Mouse (Mus musculus) CH12.LX (cell line): ENCODE data around the gene Uchl5. TPM values are rescaled to one million over a fixed set of nuclear protein-coding genes. Genes with fewer than 3 reads are reported as not detected.

Source experiments
- DNase-seq: peaks from one replicate; pipeline ENCODE4 v3.0.0-alpha.2; 2013; ENCODE audit errors: extremely low read depth
- H3K27ac ChIP-seq: 2 replicates; pipeline ENCODE4 v1.5.1; 2012; ENCODE audit warnings: low read depth, mild to moderate bottlenecking, control low read depth, moderate library complexity; ENCODE audit not compliant: insufficient read depth
- H3K27me3 ChIP-seq: replicated peaks from 2 replicates; pipeline ENCODE3; 2012; ENCODE audit warnings: inconsistent platforms
- H3K36me3 ChIP-seq, 2 experiments: replicated peaks in 1 of 2; 2 replicates each; pipeline versions ENCODE3 to v1.6.1; 2012; ENCODE audit warnings: inconsistent platforms in 1 of 2, low read length in 1 of 2, mild to moderate bottlenecking in 1 of 2, mixed read lengths in 1 of 2, moderate library complexity in 1 of 2; ENCODE audit not compliant: control insufficient read depth in 1 of 2, insufficient read depth in 1 of 2
- H3K4me1 ChIP-seq, 2 experiments: 2 replicates each; pipeline ENCODE4 v1.6.1; 2012; ENCODE audit warnings: inconsistent platforms in 1 of 2, moderate library complexity in 1 of 2; ENCODE audit not compliant: insufficient read depth in 2 of 2, control insufficient read depth in 1 of 2
- H3K4me2 ChIP-seq: 2 replicates; pipeline ENCODE4 v1.6.1; 2012; ENCODE audit warnings: low read depth, mild to moderate bottlenecking, control low read depth; ENCODE audit not compliant: poor library complexity, insufficient read depth, severe bottlenecking
- H3K4me3 ChIP-seq, 3 experiments: fragments of 150-350 bp in 1 of 3; sonication (generic) in 1 of 3; replicated peaks in 1 of 3; 2 replicates each; pipeline versions ENCODE3 to v1.5.1; 2011 to 2012; ENCODE audit warnings: low read depth in 2 of 3, low read length in 2 of 3, mild to moderate bottlenecking in 2 of 3, moderate library complexity in 2 of 3, control low read depth in 1 of 3, improper control_type of control experiment in 1 of 3, inconsistent platforms in 1 of 3, mixed read lengths in 1 of 3; ENCODE audit not compliant: poor library complexity in 1 of 3
- H3K79me2 ChIP-seq: replicated peaks from 2 replicates; pipeline ENCODE4 v1.6.1; 2012; ENCODE audit warnings: mild to moderate bottlenecking, moderate library complexity; ENCODE audit not compliant: control insufficient read depth, poor library complexity, insufficient read depth, severe bottlenecking; ENCODE audit errors: extremely low read depth
- H3K9ac ChIP-seq: 2 replicates; pipeline ENCODE4 v1.6.1; 2012; ENCODE audit warnings: low read depth, mild to moderate bottlenecking, control low read depth, moderate library complexity; ENCODE audit not compliant: insufficient read depth
- H3K9me3 ChIP-seq: replicated peaks from 2 replicates; pipeline ENCODE3; 2012; ENCODE audit warnings: low read length, inconsistent platforms, mixed read lengths
- CHD1 ChIP-seq: IDR thresholded peaks from 2 replicates; pipeline ENCODE4 v1.6.1; 2012; ENCODE audit warnings: low read depth, low read length, improper control_type of control experiment, inconsistent platforms
- CHD2 ChIP-seq: IDR thresholded peaks from 2 replicates; pipeline ENCODE4 v1.6.1; 2011; ENCODE audit warnings: low read length, improper control_type of control experiment
- GABPA ChIP-seq: IDR thresholded peaks from 2 replicates; pipeline ENCODE4 v1.6.1; 2012; ENCODE audit warnings: low read depth, low read length, improper control_type of control experiment, inconsistent platforms; ENCODE audit not compliant: insufficient replicate concordance
- HCFC1 ChIP-seq: IDR thresholded peaks from 2 replicates; pipeline ENCODE4 v1.6.1; 2012; ENCODE audit warnings: low read depth, mild to moderate bottlenecking, inconsistent platforms, low read length, improper control_type of control experiment
- JUND ChIP-seq: conservative IDR thresholded peaks from 2 replicates; pipeline ENCODE4 v1.6.1; 2011; ENCODE audit warnings: low read depth, low read length, improper control_type of control experiment
- KAT2A ChIP-seq: IDR thresholded peaks from 2 replicates; pipeline ENCODE4 v1.6.1; 2012; ENCODE audit warnings: low read length, improper control_type of control experiment, inconsistent platforms; ENCODE audit not compliant: insufficient replicate concordance
- MAFK ChIP-seq: IDR thresholded peaks from 2 replicates; pipeline ENCODE4 v1.6.1; 2011; ENCODE audit warnings: low read length, improper control_type of control experiment; ENCODE audit not compliant: insufficient replicate concordance
- MAX ChIP-seq: IDR thresholded peaks from 2 replicates; pipeline ENCODE4 v1.6.1; 2011; ENCODE audit warnings: low read length, improper control_type of control experiment
- MEF2A ChIP-seq: IDR thresholded peaks from 2 replicates; pipeline ENCODE4 v1.6.1; 2014; ENCODE audit warnings: low read depth, mild to moderate bottlenecking, inconsistent platforms, low read length, improper control_type of control experiment, borderline replicate concordance
- NELFE ChIP-seq: IDR thresholded peaks from 2 replicates; pipeline ENCODE4 v1.6.1; 2011; ENCODE audit warnings: low read depth, low read length, improper control_type of control experiment
- NRF1 ChIP-seq: IDR thresholded peaks from 2 replicates; pipeline ENCODE4 v1.6.1; 2014; ENCODE audit warnings: low read depth, mild to moderate bottlenecking, inconsistent platforms, low read length, improper control_type of control experiment, moderate library complexity
- PAX5 ChIP-seq: IDR thresholded peaks from 2 replicates; pipeline ENCODE4 v1.6.1; 2012; ENCODE audit warnings: low read length, inconsistent platforms, mixed read lengths
- POLR2A ChIP-seq: IDR thresholded peaks from 2 replicates; pipeline ENCODE4 v1.6.1; 2011; ENCODE audit warnings: low read depth, mild to moderate bottlenecking, improper control_type of control experiment, low read length
- POLR2AphosphoS2 ChIP-seq: IDR thresholded peaks from 2 replicates; pipeline ENCODE4 v1.6.1; 2011; ENCODE audit warnings: low read depth, low read length, improper control_type of control experiment
- RAD21 ChIP-seq: IDR thresholded peaks from 2 replicates; pipeline ENCODE4 v1.6.1; 2011; ENCODE audit warnings: low read depth, mild to moderate bottlenecking, low read length, improper control_type of control experiment, moderate library complexity
- RCOR1 ChIP-seq: conservative IDR thresholded peaks from 2 replicates; pipeline ENCODE4 v1.6.1; 2012; ENCODE audit warnings: low read depth, mild to moderate bottlenecking, inconsistent platforms, low read length, improper control_type of control experiment
- SMC3 ChIP-seq: IDR thresholded peaks from 2 replicates; pipeline ENCODE4 v1.6.1; 2011; ENCODE audit warnings: low read depth, low read length, improper control_type of control experiment
- TBP ChIP-seq: conservative IDR thresholded peaks from 2 replicates; pipeline ENCODE4 v1.6.1; 2011; ENCODE audit warnings: low read depth, low read length, improper control_type of control experiment
- UBTF ChIP-seq: IDR thresholded peaks from 2 replicates; pipeline ENCODE4 v1.6.1; 2012; ENCODE audit warnings: low read depth, mild to moderate bottlenecking, inconsistent platforms, low read length, improper control_type of control experiment, moderate library complexity
- USF1 ChIP-seq: IDR thresholded peaks from 2 replicates; pipeline ENCODE4 v1.6.1; 2014; ENCODE audit warnings: low read depth, mild to moderate bottlenecking, inconsistent platforms, low read length, improper control_type of control experiment
- dilution Hi-C: fragments of 300-500 bp; cut with MboI; formaldehyde crosslinking; loops from 2 replicates; pipeline ENCODE4 v1.14.3; 2020; ENCODE audit warnings: low sequenced_read_pairs; ENCODE audit not compliant: extremely low pct_unique_long_range_greater_than_20kb, extremely low pct_ligation_motif_present
- in situ Hi-C: fragments of 300-500 bp; cut with MboI; formaldehyde crosslinking; loops from 3 replicates; pipeline ENCODE4 v1.14.3; 2019; ENCODE audit warnings: low sequenced_read_pairs, low pct_ligation_motif_present, low pct_unique_long_range_greater_than_20kb, mixed read lengths
- polyA plus RNA-seq: library from polyadenylated mRNA; unstranded; fragments of >175 nt; gene quantifications from 2 replicates; pipeline ENCODE4 v1.2.1, GENCODE M21; 2012; ENCODE audit warnings: low read depth; ENCODE audit not compliant: insufficient read length
- total RNA-seq, 2 experiments: library from RNA; depleted of rRNA; stranded (reverse); fragments of 300-350 nt in 1 of 2; fragments of >200 nt in 1 of 2; gene quantifications; 2 replicates each; pipeline ENCODE4 v1.2.3; 2012 to 2014

Gene Uchl5
- total and polyA plus RNA-seq, 3 experiments: 46.4 to 111 (median 54.3) TPM

- H3K4me1 ChIP-seq: peaks cover 0 to 3% of the 10 kb centered on the region in 2 experiments; a peak in 1 of 4 replicates
- no peak overlapping the region for H3K4me3 ChIP-seq
- peaks cover 0 to 6% of the 10 kb centered on the region in 2 experiments for H3K36me3 ChIP-seq
- H3K9me3 ChIP-seq: no peaks in the 10 kb centered on the region
- H3K79me2 ChIP-seq: no peaks in the 10 kb centered on the region
- H3K27ac ChIP-seq: no peak overlapping the region
- no peak overlapping the region for H3K9ac ChIP-seq
- DNase-seq: no peak
- TF ChIP-seq USF1 (no peak), NRF1 (no peak), HCFC1 (no peak), JUND (no peak)
- H3K4me2 ChIP-seq: no peak overlapping the region
- H3K27me3 ChIP-seq: no peaks in the 10 kb centered on the region
- in situ Hi-C loops: no loop called here
- dilution Hi-C loops: no loop called here
Measured at GRCm38 (mm10) chr1:143822677-143823076, 45.6 kb downstream of the Uchl5 start.

GRCm38 (mm10) chr1:143830713-143831112, 53.6 kb downstream of the Uchl5 start:
- Histone ChIP-seq H3K27ac (no peak overlapping the region), H3K79me2 (no peaks in the 10 kb centered on the region), H3K4me1 (no peaks in the 10 kb centered on the region), H3K9me3 (no peaks in the 10 kb centered on the region), H3K9ac (no peak overlapping the region), H3K36me3 (no peaks in the 10 kb centered on the region), H3K27me3 (no peaks in the 10 kb centered on the region), H3K4me3 (no peak overlapping the region), H3K4me2 (no peak overlapping the region)
- in situ Hi-C loops (no loop called here), dilution Hi-C loops (no loop called here)
- DNase-seq: no peak
- no peak for TF ChIP-seq RCOR1
- TF ChIP-seq CHD2: no peak
- no peak for TF ChIP-seq CHD1
- TF ChIP-seq POLR2AphosphoS2: no peak
- no peak for TF ChIP-seq POLR2A
- no peak for TF ChIP-seq TBP
- no peak for TF ChIP-seq MAFK

DNA sequence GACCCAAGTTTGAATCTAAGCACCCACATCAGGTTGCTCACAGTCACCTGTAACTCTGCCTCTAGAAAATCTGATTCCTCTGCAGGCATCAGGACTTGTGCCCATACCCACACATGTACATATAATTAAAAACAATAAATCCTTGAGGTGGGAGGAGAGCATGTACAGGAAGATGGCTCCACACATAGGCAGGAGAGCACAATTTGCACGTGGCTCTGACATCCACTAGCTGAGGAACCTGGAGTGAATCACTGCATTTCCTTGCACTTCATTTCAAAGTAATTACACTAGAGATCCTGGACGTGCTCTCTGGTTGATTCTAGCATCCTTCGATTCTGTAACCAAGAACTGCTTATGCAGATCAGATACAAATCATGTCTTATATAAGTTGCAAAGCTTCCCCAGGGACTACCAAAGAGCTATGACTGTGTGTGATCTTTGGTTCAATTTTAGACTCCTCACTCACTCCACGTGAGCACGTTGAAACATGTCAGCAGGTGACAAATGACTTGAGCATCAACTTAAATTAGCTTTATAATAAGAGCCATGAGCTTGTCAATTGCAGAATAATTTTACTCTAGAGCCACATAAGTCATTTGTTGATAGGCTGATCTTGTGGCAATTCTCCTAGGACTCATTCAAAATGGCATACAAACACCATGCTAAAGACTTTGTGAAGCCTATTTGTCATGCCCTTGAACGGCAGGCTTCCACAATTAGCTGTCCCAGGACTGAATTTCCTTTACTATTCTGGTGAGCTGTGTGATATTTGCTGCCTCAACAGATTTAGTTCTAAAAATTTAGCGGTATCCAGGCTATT, 59.5 kb downstream of the Uchl5 start:
- Histone ChIP-seq H3K4me3 (no peak overlapping the region), H3K9me3 (no peaks in the 10 kb centered on the region), H3K79me2 (no peaks in the 10 kb centered on the region), H3K9ac (no peak overlapping the region), H3K36me3 (no peaks in the 10 kb centered on the region), H3K4me2 (no peak overlapping the region), H3K4me1 (no peaks in the 10 kb centered on the region), H3K27ac (no peak overlapping the region), H3K27me3 (no peaks in the 10 kb centered on the region)
- dilution Hi-C loops: no loop called here
- DNase-seq: no peak
- TF ChIP-seq POLR2A (no peak), GABPA (no peak), NELFE (no peak), PAX5 (no peak), UBTF (no peak), SMC3 (no peak), MAX (no peak), HCFC1 (no peak), MEF2A (no peak), KAT2A (no peak), JUND (no peak), MAFK (no peak), RAD21 (no peak), NRF1 (no peak)
- in situ Hi-C loops: no loop called here
